Mouse (Mus musculus) left cerebral cortex, adult 8-10 months (tissue): ENCODE results near the gene Pex7. TPM values are rescaled to one million over a fixed set of nuclear protein-coding genes. Genes with fewer than 3 reads are reported as not detected.

Experiments
- DNase-seq, 2 experiments: peaks; one replicate each; pipeline ENCODE4 v3.0.0; 2022; ENCODE audit warnings: low spot score in 2 of 2
- total RNA-seq, 4 experiments: library from RNA; stranded (reverse); gene quantifications; 2 replicates each; pipeline ENCODE4 v1.2.4; 2022

Gene Pex7
- 10 to 100 TPM; 24.3 to 28.5 (median 26.6) TPM for total RNA-seq

DNA sequence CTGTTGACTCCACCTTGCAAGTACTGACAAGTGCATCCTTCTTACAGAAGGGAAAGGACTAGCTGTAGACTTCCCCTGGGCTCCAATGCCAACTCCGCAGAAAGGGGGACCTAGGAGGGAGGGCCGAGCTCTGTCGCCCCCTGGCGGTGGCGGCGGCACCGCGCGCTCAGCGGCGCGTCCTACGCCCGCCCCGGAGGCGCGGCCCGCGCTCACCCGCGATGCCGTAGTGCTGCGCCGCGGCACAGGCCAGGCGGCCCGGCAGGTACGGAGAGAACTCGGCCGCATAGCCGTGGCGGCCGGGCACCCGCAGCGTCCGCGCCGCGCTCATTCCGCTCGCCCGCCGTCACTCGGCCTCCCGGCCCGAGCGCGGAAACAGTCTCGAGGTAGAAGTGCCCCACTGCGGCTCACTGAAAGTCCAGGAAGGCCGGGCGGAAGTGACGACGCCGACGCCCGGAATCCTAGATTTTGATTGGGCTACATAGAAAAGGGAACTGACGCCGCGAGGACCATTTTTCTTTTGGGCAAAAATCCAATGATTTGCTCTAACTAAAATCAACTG, at the start of gene Pex7:
Gene Pex7 (minus strand): TSS at position 444 of the 559 bp plus-strand sequence.
- peak; percentile 93 to 94 for DNase-seq

DNA sequence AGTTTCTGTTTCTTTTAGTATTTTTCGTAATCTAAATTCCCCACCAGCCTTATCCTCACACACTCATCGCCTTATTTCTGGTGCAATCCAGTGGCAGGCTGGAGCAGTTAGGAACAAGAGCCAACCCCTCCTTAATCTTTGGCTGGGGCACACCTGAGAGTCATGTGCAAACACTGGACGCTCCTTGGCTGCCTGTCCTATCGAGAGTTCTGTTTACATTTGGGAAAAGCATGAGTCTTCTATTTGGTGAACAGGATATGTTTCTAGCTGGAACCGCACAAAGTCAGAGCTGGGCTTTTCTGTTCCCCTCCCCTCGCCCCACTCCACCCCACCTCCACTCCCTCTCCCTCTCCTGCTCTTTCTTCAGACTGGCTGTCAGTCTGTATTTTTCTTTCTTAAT, 49.3 kb upstream of the Pex7 start:
- DNase-seq = no peak

DNA sequence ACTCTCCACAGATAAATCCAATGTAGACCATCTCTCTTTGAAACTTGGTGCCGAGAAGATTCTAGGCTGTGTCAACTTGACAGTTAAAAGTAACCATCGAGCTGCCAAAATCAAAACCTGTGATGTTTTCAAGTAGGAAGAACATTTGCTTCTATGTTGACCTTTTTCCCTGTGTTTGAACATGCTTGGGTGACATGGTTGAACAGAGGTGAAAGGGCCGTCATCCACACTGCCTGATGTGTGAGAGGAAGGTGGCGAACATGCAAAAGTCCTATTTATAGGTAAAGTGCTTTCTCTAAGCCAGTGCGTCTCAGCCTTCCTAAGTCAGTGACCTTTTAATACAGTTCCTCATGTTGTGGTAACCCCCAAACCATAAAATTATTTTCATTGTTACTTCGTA, 48.3 kb upstream of the Pex7 start:
- no peak for DNase-seq

DNA sequence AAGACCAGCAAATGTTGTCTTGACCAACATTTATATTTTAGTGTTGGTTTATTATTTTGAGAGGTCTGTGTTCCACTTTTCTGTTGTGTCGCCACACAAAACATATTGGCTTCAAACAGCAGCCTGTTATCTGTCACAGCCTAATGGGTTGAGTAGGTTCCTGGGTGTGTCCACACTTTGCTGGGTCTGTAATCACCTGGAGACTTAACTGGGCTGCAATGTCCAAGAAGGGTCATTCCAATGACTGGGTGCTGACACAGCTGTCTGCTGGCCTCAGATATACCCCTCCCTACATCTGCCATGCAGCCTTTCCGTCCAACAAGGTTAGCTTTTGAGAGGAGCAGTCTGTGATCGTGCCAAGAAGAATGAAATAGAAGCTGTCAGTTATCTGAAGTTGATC, 47.1 kb upstream of the Pex7 start:
- DNase-seq = no peak

DNA sequence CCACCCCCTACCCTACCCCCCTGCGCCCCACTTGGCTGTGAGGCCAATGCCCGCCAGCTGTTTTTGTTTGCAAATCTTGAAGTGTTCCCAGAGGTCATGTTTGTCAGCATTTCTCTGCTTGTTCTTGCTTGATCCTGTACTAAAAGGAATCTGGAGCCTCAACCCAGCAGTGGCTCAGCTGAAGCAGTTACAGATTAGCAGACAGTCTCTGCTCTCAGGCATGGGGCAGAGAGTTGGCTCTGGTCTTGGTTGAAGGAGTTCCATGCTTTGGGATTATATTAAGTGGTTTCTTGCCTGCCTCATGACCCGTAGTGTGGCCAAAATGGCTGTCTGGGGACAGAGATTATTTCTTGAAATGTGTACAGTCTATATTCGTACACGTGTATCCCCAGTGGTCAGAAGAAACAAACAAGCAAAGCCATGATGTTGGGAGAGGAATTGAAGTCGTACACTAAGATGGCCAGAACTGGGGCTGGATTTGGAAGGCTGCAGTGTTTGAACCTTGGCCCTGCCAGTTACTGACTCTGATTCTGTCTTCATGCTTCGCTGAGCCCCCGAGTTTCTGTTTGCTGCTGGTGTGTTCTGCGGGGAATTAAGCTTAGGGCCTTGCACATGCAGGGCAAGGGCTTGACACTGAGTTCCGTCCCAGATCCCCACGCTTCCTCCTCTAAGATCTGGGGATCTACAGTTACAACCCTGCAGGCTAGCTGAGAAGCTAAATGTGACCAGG, 45.7 kb upstream of the Pex7 start:
- no peak for DNase-seq

DNA sequence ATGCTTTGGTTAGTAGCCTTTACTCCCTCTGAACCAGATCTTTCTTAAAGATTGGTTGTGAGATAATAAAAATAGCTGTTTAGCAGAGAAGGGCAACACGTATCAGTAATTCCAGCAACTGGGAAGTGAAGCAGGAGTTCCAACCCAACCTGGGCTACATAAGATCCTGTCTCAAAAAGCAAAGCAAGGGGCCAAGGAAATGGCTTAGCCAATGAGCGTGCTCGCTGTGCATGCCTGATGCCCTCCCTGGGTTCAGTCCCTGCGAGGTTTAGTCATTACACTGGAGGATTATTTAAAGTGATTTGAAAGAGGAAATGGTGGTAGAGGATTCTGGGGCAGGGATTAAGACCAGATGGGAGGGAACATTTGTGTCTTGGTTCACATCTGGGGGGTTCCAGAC, 41.6 kb upstream of the Pex7 start:
- no peak for DNase-seq

DNA sequence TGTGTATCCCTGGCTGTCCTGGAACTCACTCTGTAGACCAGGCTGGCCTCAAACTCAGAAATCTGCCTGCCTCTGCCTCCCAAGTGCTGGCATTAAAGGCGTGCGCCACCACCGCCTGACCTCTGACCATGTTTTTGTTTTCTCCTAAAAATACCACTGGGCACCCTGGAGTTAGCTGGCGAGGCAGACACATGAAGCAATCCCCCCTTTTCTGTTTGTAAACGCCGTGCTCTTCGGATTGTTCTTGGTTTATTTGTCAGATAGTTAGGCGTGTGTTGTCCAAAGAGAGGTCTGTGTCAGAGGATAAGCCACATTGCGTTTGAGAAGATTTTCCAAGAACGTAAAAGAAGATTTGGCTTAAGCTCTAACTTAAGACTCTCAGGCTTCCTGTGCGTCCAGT, 40.9 kb upstream of the Pex7 start:
- no peak for DNase-seq

DNA sequence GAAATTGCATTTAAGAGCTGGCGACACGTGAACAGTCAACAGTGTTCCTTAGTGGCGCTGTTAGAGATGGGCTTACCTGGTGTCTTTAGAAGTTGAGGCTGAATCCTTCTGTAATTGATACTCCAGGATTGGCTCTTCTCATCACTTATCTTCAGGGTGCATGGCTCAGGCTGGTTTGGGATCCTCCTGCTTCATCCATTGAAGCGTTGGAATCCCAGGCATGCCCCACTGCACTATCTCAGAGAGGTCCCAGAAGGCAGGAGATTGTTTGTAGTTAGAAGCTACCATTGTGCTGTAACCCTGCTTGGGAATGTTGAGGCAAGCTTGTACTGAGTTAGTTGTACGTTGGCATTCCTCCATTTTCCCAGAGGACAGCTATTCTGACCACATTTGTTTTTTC, 40.4 kb upstream of the Pex7 start:
- DNase-seq = no peak

DNA sequence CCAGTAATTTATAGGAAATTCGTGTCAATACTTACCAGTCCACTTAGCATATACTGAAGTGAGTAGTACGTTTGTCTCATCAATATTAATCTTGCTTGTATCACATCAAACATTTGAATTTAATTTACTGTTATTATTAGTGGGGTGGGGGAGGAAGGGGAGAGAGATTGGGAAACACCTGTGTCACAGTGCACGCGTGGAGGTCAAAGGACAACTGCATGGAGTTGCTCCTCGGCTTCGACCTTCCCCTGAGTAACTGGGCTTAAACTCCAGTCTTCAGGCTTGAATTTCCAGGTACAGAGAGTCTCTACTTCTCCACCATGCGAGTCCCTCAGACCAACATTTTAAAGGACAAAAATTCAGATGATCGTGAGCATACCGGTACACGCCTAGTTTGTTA, 40.0 kb upstream of the Pex7 start:
- DNase-seq = no peak

DNA sequence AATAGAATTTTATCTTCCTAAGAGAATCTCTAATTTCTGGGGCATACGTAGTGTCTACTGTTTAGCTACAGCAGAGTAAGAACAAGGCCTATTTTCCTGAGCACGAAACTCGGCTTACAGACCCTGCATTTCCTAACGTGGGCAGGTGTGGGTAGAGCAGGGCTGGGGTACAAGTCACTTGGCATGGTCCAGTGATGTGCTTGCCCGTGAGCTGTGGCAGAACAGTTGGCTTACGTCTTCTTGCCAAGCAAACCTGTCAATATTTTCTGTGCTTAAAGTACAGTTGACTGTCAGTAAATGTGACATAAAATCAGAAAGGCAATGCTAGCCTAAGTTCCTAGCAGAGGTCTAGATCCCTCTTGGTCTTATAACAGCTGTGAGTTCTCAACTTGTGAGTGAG, 39.2 kb upstream of the Pex7 start:
- DNase-seq = no peak

DNA sequence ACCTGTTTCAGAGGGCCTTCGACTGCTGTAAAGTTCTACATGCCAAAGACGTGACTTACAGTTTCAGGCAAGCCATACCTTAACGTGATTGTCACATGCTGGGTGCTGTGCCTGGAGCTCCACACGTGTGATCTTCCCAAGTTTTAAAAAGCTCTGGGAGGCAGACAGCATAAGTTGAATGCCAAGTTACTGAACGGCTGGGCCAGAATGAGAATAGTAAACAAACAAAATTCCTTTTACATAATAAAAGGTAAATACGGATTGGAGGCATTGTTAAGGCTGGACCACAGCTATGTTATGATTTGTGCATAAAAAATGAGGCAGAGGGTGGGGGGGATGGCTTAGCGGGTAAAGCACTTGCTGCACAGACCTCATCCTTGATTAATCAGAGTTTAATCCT, 38.2 kb upstream of the Pex7 start:
- DNase-seq = no peak

DNA sequence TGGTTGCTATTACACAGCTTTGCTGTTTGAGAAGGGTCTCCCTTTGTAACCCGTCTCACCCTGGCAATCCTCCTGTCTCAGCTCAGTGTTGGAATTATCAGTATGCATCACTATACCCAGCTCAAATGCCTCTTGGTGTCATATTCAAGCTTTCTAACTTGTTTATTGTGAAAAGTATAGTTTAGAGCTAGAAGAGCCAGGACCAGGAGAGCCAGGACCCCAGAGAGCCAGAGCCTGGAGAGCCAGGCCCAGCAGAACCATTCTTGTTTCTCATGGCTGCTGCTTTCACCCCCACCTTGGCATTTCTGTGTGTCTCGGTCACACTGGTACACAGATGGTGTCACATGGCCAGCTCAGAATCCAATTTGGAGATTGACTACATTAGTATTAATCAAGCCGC, 35.1 kb upstream of the Pex7 start:
- DNase-seq = no peak

DNA sequence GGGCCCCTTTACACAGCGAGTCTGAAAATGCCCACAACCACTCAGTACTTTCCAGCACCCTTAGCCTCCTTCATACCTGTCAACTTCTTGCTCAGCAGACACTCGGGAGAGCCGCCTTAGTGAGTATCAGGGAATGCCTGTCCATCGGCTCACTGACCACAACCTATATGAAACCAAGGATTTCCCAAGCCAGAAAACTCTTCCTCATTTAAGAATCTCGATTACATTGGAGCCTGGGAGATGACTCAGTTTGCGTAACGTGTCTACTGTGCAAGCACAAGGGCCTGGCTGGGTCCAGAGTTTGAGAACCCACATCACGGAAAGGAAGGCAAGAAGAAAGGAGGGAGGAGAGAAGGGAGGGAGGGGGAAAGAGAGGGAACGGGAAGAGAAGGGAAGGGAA, 34.4 kb upstream of the Pex7 start:
- no peak for DNase-seq

DNA sequence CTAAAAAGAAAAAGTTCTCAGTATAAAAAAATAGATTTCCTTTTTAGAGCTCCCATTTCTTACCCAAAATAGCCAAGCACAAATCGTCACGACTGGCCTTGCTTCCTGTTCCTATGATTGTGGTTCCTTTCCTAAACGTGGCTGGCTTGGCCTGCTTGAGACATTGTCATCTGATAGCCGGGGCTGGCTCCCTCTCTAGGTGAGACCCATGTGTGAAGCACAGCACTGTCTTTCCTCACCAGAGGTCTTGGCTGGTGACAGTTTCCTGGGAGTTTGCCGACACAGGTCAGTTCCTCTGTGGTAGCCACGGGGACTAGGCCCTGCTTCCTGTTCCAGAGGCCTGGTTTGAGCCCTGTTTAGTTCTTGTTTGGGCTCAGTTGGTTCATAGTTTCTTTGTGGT, 33.6 kb upstream of the Pex7 start:
- DNase-seq = peak in 1 of 2 experiments; percentile 48

DNA sequence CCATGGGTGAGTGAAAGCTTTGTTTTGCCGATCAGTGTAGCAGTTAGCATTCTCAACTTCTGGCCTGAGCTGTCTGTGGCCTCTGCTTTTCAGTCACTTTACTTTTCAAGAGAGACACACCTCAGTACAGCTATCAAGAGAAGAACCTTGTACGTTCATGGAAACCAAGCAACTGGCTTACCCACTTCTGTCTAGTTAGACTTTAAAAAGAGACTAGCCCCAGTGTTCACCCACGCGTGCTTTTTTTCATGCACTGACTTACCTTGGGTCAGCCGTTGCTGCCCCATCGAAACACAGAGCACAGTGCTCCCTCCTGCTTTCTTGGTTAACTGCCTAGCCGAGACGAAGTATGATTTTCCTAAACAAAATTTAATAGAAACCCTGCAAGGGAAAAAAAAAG, 33.1 kb upstream of the Pex7 start:
- DNase-seq = no peak

DNA sequence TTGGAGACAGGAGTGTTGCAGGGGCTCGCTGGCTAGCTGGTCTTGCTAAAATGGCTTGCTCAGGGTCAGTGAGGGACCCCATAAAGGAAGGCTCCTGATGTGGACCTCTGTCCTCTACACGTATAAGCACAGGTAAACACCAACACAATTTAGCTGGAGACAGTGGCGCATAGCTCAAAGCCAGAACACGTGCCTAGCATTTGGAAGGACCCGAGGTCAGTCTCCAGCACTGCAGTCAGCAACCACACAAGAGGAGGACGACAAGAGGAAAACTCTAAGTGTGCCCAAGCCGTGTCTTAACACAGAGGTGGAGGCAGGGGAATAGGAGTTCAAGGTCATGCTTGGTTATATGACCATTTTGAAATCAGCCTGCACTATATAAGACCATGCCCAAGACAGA, 32.6 kb upstream of the Pex7 start:
- DNase-seq = no peak

DNA sequence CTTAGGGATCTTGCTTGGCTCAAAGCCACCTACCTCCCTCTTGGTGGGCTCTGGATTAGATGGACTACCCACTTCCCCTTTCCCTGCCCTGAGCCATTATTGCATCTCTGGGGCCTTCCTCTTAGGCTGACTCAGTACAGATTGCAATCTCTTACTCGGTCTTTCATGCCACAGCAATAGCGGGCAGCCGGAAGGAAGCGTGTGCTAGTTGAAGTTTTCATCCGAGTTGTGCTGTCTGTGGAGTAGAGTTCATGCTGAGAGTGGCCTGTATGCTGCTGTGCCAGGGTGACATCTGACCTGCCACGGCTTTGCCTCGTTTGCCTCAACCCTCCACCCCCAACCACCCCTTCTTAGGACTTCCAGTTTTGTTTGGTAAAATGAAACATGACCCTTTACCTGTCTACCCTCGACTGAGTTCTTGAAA, 31.8 kb upstream of the Pex7 start:
- DNase-seq = no peak

DNA sequence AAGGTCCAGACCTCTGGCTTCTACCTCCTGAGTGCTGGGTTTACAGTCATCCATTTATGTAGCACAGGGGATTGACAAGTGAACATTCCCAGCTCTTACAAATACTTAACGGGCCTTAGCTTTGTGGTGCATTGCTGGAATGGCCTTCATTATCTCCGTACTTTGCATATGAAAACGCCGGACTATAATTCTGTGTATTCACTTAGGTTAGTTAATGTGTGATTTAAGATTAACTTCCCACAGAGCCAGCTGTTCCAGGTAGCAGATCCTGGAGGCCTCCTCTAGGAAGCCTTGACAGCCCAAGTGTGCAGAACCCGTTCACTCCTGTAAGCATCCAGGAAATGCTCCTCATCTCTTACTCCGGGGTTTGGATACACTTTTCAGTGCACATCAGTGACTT, 31.2 kb upstream of the Pex7 start:
- no peak for DNase-seq

DNA sequence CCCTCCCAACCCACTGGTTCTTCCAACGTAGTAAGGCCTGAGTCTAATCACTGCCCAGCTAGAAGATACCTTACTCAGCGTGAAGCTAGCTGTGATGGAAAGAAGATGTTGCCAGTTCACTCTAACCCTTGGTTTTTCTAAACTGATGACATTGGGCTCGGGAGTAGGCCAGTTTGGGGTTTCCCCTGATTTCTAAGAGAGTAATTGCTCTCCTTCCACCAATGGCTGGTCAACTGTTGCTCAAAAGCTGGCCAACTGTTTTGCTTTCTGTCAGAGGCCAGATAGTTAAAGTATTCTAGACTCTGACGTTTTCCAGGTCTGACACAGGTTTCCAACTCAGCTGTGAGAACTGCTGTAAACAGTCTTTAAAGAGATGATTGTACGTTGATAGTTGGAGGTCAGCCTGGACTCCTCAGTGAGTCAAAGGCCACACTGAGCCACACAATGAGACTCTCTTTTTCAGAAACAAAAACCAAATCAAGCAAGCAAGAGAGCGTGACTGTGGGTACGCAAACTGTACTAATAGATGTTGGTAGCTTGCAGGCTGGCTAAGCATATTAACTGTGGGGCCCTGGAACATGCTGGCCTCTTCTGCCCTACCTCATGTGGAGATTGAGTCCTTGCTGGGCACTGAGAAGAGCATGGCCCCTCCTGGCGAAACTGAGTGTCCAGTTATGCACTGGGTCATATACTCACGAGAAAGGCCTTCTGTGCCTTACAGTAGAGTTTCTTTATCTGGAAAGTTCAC, 29.6 kb upstream of the Pex7 start:
- DNase-seq = no peak

DNA sequence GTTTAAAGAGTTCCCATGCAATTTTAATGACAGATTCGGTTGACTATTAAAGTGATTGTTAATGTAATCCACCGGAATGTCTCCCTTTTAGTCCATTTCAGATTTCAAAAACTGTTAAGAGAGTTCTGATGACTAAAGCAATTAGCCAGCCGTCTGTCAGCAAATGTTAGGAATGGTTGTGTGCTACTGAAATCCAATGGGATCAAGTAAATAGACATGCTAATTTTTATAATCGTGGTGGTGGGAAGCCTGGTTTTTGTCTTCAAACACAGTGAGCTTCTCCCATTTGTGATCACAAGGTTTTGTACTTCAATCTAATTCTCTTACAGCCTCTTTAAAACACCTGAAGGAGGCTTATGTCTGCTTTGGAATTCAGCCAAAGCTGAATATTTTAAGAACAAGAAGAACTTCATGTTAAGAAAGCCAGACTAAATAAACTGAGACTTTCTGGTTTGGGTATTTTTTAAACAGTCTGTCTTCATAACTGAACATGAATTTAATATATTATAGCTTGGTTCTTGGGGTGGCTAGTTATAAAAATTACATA, 28.4 kb upstream of the Pex7 start:
- DNase-seq = no peak

DNA sequence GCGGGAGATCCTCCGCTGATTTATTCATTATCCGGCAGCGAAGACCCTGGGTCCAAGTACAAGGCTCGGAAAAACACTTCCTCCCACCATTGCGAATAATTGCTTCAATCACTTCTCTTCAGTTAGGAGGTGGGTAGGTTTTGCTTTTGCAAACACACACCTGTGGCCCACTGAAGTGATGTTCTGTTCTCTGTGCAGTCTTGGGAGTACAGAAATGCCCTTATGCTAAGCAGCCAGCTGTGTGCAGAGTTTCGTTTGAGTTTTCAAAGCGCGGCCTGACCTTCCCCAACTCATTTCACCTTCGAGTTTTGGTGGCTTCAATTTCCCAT, 27.8 kb upstream of the Pex7 start:
- DNase-seq = no peak

DNA sequence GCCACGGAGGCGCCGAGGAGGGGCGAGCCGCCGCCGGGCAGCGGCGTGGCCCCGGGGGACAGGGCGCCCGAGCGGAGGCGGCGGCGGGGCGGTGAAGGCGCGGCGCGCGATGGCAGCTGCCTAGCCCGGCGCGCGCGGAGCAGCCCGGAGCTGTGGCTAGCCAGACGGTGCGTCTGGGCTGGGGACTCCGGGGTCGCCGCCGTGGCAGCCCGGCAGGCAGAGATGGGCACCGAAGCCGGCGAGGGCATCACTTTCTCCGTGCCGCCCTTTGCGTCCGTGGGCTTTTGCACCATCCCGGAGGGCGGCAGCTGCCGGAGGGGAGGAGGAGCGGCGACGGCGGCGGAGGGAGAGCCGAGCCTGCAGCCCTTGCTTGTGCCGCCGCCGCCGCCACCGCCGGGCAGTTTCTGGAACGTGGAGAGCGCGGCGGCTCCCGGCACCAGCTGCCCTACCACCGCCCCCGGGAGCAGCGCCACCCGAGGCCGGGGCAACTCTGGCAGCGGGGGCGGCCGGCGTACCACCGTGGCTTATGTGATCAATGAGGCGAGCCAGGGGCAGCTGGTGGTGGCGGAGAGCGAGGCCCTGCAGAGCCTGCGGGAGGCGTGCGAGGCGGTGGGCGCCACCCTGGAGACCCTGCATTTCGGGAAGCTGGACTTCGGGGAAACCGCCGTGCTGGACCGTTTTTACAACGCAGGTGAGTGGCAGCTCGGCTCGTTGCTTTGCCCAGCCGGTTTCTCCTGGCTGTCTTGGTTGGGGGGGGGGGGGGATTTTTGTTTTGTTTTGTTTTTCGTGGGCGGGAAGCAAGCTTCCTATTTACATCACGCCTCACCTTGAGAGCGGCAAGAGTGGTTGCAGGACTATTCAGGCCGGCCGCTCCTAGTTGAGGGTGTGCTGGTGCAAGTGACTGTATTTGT, 27.1 kb upstream of the Pex7 start, which contains the start of gene Map3k5:
Gene Map3k5 (plus strand): TSS at position 89 of the 911 bp plus-strand sequence.
- DNase-seq = peak in 1 of 2 experiments; percentile 42
